ENCODE assay signal across 11 mouse cellular contexts in the genomic region with DNA sequence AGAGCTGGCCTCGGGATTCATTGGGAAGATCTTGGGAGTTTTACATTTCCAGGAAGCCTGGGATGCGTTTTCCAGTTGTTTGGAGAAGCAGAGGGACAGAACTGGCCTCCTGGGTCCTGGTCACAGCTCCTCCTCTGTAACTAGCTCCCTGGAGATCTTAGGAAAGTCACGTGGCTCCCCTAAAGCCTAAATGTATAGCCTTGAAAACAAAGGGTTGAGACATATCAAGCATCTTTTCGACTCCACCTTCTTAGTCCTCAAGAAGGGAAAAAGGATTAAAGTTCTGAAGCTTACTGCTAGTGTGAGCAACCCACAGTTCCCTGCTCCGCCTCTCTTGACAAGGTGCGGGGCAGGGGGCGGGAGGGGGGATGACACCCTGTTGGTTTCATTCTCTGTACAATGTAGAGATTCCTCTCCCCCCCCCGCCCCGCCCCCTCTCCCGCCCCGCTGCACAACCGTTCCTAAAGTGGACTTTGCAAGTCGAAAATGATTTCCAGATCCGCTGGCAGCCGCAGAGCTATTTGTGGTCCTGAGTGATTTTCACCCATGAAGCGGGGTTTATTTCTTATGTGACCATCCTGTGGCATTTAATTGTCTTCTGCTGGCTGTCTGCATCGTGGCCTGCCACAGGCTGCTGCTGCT. TPM values are rescaled to one million over a fixed set of nuclear protein-coding genes. Genes with fewer than 3 reads are reported as not detected.
DNase-seq lines count a peak whose midpoint lies in the region; ATAC-seq and TF ChIP-seq lines count a peak whose summit lies in the region.
"Had no signal": no experiment of that assay in that cellular context is flagged by ENCODE, and none has a peak within 500 bp of the region (broad histone marks: within the 10 kb centered on the region; RNA-seq: fewer than 3 reads in every experiment).

No protein-coding gene starts in this region.

- H3K27ac ChIP-seq in liver, embryonic 14.5 days = no peak overlapping the region

- 14% methylated on average over 14 of the region's 17 CpGs for WGBS in liver, embryonic 14.5 days (ENCODE audit: insufficient replicate concordance)

- no peak overlapping the region for H3K4me3 ChIP-seq in liver, embryonic 14.5 days (ENCODE audit: insufficient read depth in 1 of 2, low read depth in 2 of 2, low read length in 2 of 2)
- H3K4me3 ChIP-seq: erythroblast, embryonic 14.5 days had no signal

- peak; percentile 9 for DNase-seq in retina, embryonic 14.5 days (ENCODE audit: low spot score)
- no peak for DNase-seq in retina, postnatal 1 day
- peak; percentile 8 to 16 for DNase-seq in heart, postnatal 10 days
- no peak for DNase-seq in liver, embryonic 14.5 days (ENCODE audit: low read depth in 3 of 3, low spot score in 3 of 3)
- DNase-seq in left cerebral cortex, adult 18-20 months (ENCODE audit: low spot score in 2 of 2) = no peak
- no peak for DNase-seq in right cerebral cortex, postnatal 25 days
- no peak for DNase-seq in adipocyte (ENCODE audit: low spot score)
- DNase-seq in spleen, postnatal 14 days (ENCODE audit: low spot score in 2 of 2) = no peak

- peak overlapping the region; percentile 26 for H3K4me2 ChIP-seq in liver, embryonic 14.5 days (ENCODE audit: low read depth)

- H3K9me3 ChIP-seq in liver, embryonic 14.5 days (ENCODE audit: control insufficient read depth, low read length) = no peaks in the 10 kb centered on the region

- H3K9ac ChIP-seq in liver, embryonic 14.5 days (replicated peaks) = no peak overlapping the region

- ATAC-seq in liver, embryonic 14.5 days (ENCODE audit: insufficient read depth) = no peak

- TF ChIP-seq CTCF in liver, embryonic 14.5 days (IDR thresholded peaks at IDR 0.05; ENCODE audit: low read depth) = no peak

- intact Hi-C loops in heart, postnatal 10 days (cut with DNase I) = no loop called here

- H3K4me1 ChIP-seq in liver, embryonic 14.5 days (replicated peaks; ENCODE audit: control insufficient read depth in 2 of 2, insufficient read depth in 2 of 2, low read length in 1 of 2) = peaks cover 0 to 11% of the 10 kb centered on the region in 2 experiments; a peak in 2 of 4 replicates

- no peaks in the 10 kb centered on the region for H3K36me3 ChIP-seq in liver, embryonic 14.5 days (replicated peaks; ENCODE audit: control insufficient read depth, insufficient read depth, low read depth)

- no peaks in the 10 kb centered on the region for H3K27me3 ChIP-seq in liver, embryonic 14.5 days (ENCODE audit: control insufficient read depth, insufficient read depth, low read length)

- no peak for TF ChIP-seq EP300 in liver, embryonic 14.5 days (IDR thresholded peaks at IDR 0.05; ENCODE audit: low read depth)

RNA-seq across cellular contexts. Expression of a gene that starts 0.6 kb away (rescaled TPM):
- under 1 TPM; 0.50 TPM for total RNA-seq in heart, postnatal 10 days (2021)
- not detected in 2 replicates for polyA plus RNA-seq in liver, embryonic 14.5 days (2012; rRNA removed)
- not detected in 2 replicates for polyA plus RNA-seq in liver, embryonic 14.5 days (2014; fragmentation: Nextera tagmentation; extraction: Ambion mirVana)
- total RNA-seq in left cerebral cortex, adult 18-20 months (2021) = not detected
- total RNA-seq: left cerebral cortex, postnatal 36 days had no signal
- polyA plus RNA-seq: erythroblast, embryonic 14.5 days; small intestine, adult 2 months had no signal

Comparison
In these comparisons a context has a peak if more than half of its experiments do, and no peak if none do; other contexts are left out.
1. DNase-seq: peak in retina, embryonic 14.5 days (single experiment) and heart, postnatal 10 days (2 of 2); none in retina, postnatal 1 day (single experiment), liver, embryonic 14.5 days (0 of 3), left cerebral cortex, adult 18-20 months (0 of 2), right cerebral cortex, postnatal 25 days (single experiment), adipocyte (single experiment) and spleen, postnatal 14 days (0 of 2).